Mouse (Mus musculus): ENCODE measurements around the gene Zfp697. TPM values are rescaled to one million over a fixed set of nuclear protein-coding genes. Genes with fewer than 3 reads are reported as not detected.
"Not testable (repeated sequence)": the region's sequence is repeated elsewhere in the genome, so short reads cannot be mapped to it uniquely, and the experiment has no call there.

Zfp697 gene
- total RNA-seq, 2 experiments from 2014 or later, result 1.8 to 2.7 TPM

GRCm38 (mm10) chr3:98507229-98507628, 125.0 kb downstream of the Zfp697 start:
- DNase-seq, result not testable (repeated sequence)

- not testable (repeated sequence) for DNase-seq
These were observed 128.2 kb downstream of the Zfp697 start, which contains the start of gene Hsd3b4 for GRCm38 (mm10) chr3:98510414-98510813. TSS of gene Hsd3b4 (minus strand) at chr3:98510514.

GRCm38 (mm10) chr3:98522779-98523178, 140.5 kb downstream of the Zfp697 start:
- not testable (repeated sequence) for DNase-seq

GRCm38 (mm10) chr3:98524552-98524951, 142.3 kb downstream of the Zfp697 start:
- not testable (repeated sequence) for DNase-seq

- not testable (repeated sequence) for DNase-seq
These were observed 142.7 kb downstream of the Zfp697 start for GRCm38 (mm10) chr3:98524978-98525377.

GRCm38 (mm10) chr3:98547641-98548040, 165.4 kb downstream of the Zfp697 start:
- DNase-seq, result not testable (repeated sequence)

- DNase-seq, result not testable (repeated sequence)
These were observed 166.2 kb downstream of the Zfp697 start for GRCm38 (mm10) chr3:98548495-98548894.

GRCm38 (mm10) chr3:98550215-98550614, 168.0 kb downstream of the Zfp697 start:
- not testable (repeated sequence) for DNase-seq

GRCm38 (mm10) chr3:98550832-98551231, 168.6 kb downstream of the Zfp697 start:
- DNase-seq, result not testable (repeated sequence)

- DNase-seq, result not testable (repeated sequence)
These were observed 178.4 kb downstream of the Zfp697 start for GRCm38 (mm10) chr3:98560711-98561110.

GRCm38 (mm10) chr3:98563831-98564230, 181.6 kb downstream of the Zfp697 start:
- DNase-seq, result not testable (repeated sequence)

GRCm38 (mm10) chr3:98564894-98565293, 182.6 kb downstream of the Zfp697 start:
- DNase-seq, result not testable (repeated sequence)

- not testable (repeated sequence) for DNase-seq
These were observed 185.5 kb downstream of the Zfp697 start for GRCm38 (mm10) chr3:98567717-98568116.

GRCm38 (mm10) chr3:98581024-98581423, 198.8 kb downstream of the Zfp697 start:
- peak; percentile 15 for DNase-seq

- not testable (repeated sequence) for DNase-seq
These were observed 199.9 kb downstream of the Zfp697 start for GRCm38 (mm10) chr3:98582202-98582601.

GRCm38 (mm10) chr3:98582622-98583021, 200.4 kb downstream of the Zfp697 start:
- not testable (repeated sequence) for DNase-seq

- no peak for DNase-seq
These were observed 205.5 kb downstream of the Zfp697 start for GRCm38 (mm10) chr3:98587721-98588120.

- DNase-seq, result no peak
These were observed 206.4 kb downstream of the Zfp697 start, which contains the start of gene Gm10681 for GRCm38 (mm10) chr3:98588707-98589106. TSS of gene Gm10681 (minus strand) at chr3:98588807.

GRCm38 (mm10) chr3:98613540-98613939, 231.3 kb downstream of the Zfp697 start:
- DNase-seq, result not testable (repeated sequence)

GRCm38 (mm10) chr3:98613963-98614362, 231.7 kb downstream of the Zfp697 start:
- no peak for DNase-seq

GRCm38 (mm10) chr3:98614406-98614927, 232.2 kb downstream of the Zfp697 start:
- DNase-seq, result not testable (repeated sequence)

- DNase-seq, result not testable (repeated sequence)
These were observed 234.0 kb downstream of the Zfp697 start for GRCm38 (mm10) chr3:98616244-98616643.

- DNase-seq, result not testable (repeated sequence)
These were observed 234.5 kb downstream of the Zfp697 start for GRCm38 (mm10) chr3:98616786-98617185.

GRCm38 (mm10) chr3:98629633-98630032, 247.4 kb downstream of the Zfp697 start:
- DNase-seq, result no peak

Measured in gastrocnemius, postnatal 10 days (tissue).